Mouse (Mus musculus) liver, embryonic 14.5 days (tissue): ENCODE measurements around the gene Fblim1.

Source experiments
- CTCF ChIP-seq: IDR thresholded peaks from 2 replicates; pipeline ENCODE4 v1.5.1; 2016; ENCODE audit warnings: antibody characterized with exemption, low read depth, control low read depth
- EP300 ChIP-seq: IDR thresholded peaks from 2 replicates; pipeline ENCODE4 v1.6.1; 2016; ENCODE audit warnings: antibody characterized with exemption, low read depth

- TF ChIP-seq CTCF: peak; percentile 15; the same call in 1 of the 2 replicates
- no peak for TF ChIP-seq EP300
These were observed 4.6 kb downstream of the Fblim1 start for GRCm38 (mm10) chr4:141601148-141601862.
